Mouse (Mus musculus) heart, embryonic 13.5 days (tissue): ENCODE data around the gene Gm10097. TPM values are rescaled to one million over a fixed set of nuclear protein-coding genes. Genes with fewer than 3 reads are reported as not detected.
A peak's percentile ranks its signal among the peaks of the same experiment; 100 is the strongest.

Experiments
- ATAC-seq: fragments of 200-750 bp; cut with Nextera tagmentation; 2 replicates; pipeline ENCODE4 v1.8.0; 2017; ENCODE audit warnings: moderate TSS enrichment; ENCODE audit not compliant: insufficient number of reproducible peaks, low FRiP score, low TSS enrichment; ENCODE audit errors: extremely low read depth
- H3K27ac ChIP-seq: fragments of 300-500 bp; sonication (generic); replicated peaks from 2 replicates; pipeline ENCODE4 v1.5.1; 2015; ENCODE audit warnings: moderate library complexity, mild to moderate bottlenecking, inconsistent platforms
- H3K27me3 ChIP-seq: fragments of 300-500 bp; sonication (generic); replicated peaks from 2 replicates; pipeline ENCODE4 v1.6.1; 2015; ENCODE audit warnings: mild to moderate bottlenecking, inconsistent platforms
- H3K36me3 ChIP-seq: fragments of 300-500 bp; sonication (generic); 2 replicates; pipeline ENCODE4 v1.6.1; 2015; ENCODE audit warnings: mild to moderate bottlenecking, inconsistent platforms
- H3K4me1 ChIP-seq: fragments of 300-500 bp; sonication (generic); 2 replicates; pipeline ENCODE4 v1.6.1; 2015; ENCODE audit warnings: inconsistent platforms
- H3K4me2 ChIP-seq: fragments of 300-500 bp; sonication (generic); 2 replicates; pipeline ENCODE4 v1.6.1; 2015; ENCODE audit warnings: inconsistent platforms, mild to moderate bottlenecking, moderate library complexity
- H3K4me3 ChIP-seq: fragments of 300-500 bp; sonication (generic); 2 replicates; pipeline ENCODE4 v1.5.1; 2015; ENCODE audit warnings: moderate library complexity, mild to moderate bottlenecking, inconsistent platforms
- H3K9ac ChIP-seq: fragments of 300-500 bp; sonication (generic); 2 replicates; pipeline ENCODE4 v1.6.1; 2015; ENCODE audit warnings: inconsistent platforms, mild to moderate bottlenecking, moderate library complexity
- H3K9me3 ChIP-seq: fragments of 300-500 bp; sonication (generic); 2 replicates; pipeline ENCODE4 v1.6.1; 2016; ENCODE audit warnings: inconsistent platforms
- WGBS: fragments of 180-500 bp; shearing (Covaris S2); methylation state at CpG from one replicate; pipeline ENCODE4 v1.1.7; 2015; ENCODE audit warnings: mixed read lengths; 5-methylcytosine and 5-hydroxymethylcytosine counted together
- polyA plus RNA-seq: library from polyadenylated mRNA; unstranded; fragments of >200 nt; fragmentation: Nextera tagmentation; extraction: Ambion mirVana; gene quantifications from 2 replicates; pipeline ENCODE4 v1.2.1, GENCODE M21; 2015

Gm10097 gene
- polyA plus RNA-seq, 1 experiment from 2014 or later, result 0.53 TPM

DNA sequence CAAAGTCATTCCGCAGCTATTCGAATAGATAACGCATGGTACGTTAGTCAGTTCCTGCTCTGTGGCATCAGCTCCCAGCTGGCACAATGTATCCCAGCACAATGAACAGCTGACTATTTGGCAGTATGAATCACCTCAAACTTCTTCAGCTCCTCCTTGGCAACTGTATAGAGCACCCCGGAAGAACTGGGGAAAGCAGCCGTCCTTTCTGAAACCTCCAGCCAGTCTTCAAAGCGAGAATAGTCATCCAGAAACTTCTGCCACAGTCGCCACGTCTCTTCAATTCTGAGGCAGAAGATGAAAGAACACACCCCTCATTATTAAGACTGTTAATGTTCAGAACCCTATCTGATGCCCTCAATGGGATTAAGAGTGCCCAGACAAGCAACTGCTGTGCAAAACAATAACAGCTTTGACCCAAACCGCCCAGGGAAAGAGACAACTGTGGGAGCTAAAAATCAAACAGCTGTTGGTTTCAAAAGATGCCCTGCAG lies 12.7 kb upstream of the Gm10097 start:
- no peaks in the 10 kb centered on the region for H3K9me3 ChIP-seq
- no peak overlapping the region for H3K27ac ChIP-seq
- 85% methylated on average over 10 of the region's 10 CpGs for WGBS
- no peaks in the 10 kb centered on the region for H3K27me3 ChIP-seq
- H3K9ac ChIP-seq, result no peak overlapping the region
- H3K36me3 ChIP-seq, result peaks cover 66% of the 10 kb centered on the region
- no peak for ATAC-seq
- H3K4me2 ChIP-seq, result no peak overlapping the region
- H3K4me3 ChIP-seq, result no peak overlapping the region
- H3K4me1 ChIP-seq, result peaks cover 25% of the 10 kb centered on the region

- Histone ChIP-seq H3K4me2 (no peak overlapping the region), H3K4me1 (peaks cover 25% of the 10 kb centered on the region), H3K9ac (no peak overlapping the region), H3K27me3 (no peaks in the 10 kb centered on the region), H3K4me3 (no peak overlapping the region), H3K36me3 (peaks cover 62% of the 10 kb centered on the region), H3K9me3 (no peaks in the 10 kb centered on the region), H3K27ac (no peak overlapping the region)
- WGBS, result 74% methylated on average over 3 of the region's 3 CpGs
- ATAC-seq, result no peak
Measured at GRCm38 (mm10) chr10:5056940-5057339, 12.1 kb upstream of the Gm10097 start.

GRCm38 (mm10) chr10:5057661-5058060 lies 11.3 kb upstream of the Gm10097 start:
- no peak overlapping the region for H3K9ac ChIP-seq
- no peak overlapping the region for H3K4me3 ChIP-seq
- no peak overlapping the region for H3K4me2 ChIP-seq
- H3K9me3 ChIP-seq, result no peaks in the 10 kb centered on the region
- no peaks in the 10 kb centered on the region for H3K27me3 ChIP-seq
- H3K4me1 ChIP-seq, result peaks cover 25% of the 10 kb centered on the region
- ATAC-seq, result no peak
- WGBS, result 88% methylated on average over 15 of the region's 15 CpGs
- peak overlapping the region; percentile 54 for H3K27ac ChIP-seq
- peaks cover 55% of the 10 kb centered on the region for H3K36me3 ChIP-seq

GRCm38 (mm10) chr10:5058876-5059275 lies 10.1 kb upstream of the Gm10097 start:
- H3K9me3 ChIP-seq, result no peaks in the 10 kb centered on the region
- H3K27ac ChIP-seq, result peak overlapping the region; percentile 83
- no peak overlapping the region for H3K9ac ChIP-seq
- 13% methylated on average over 2 of the region's 2 CpGs for WGBS
- H3K4me3 ChIP-seq, result no peak overlapping the region
- no peak for ATAC-seq
- H3K4me1 ChIP-seq, result peaks cover 32% of the 10 kb centered on the region
- H3K4me2 ChIP-seq, result peak overlapping the region; percentile 28; the same call in 1 of the 2 replicates
- peaks cover 46% of the 10 kb centered on the region for H3K36me3 ChIP-seq
- no peaks in the 10 kb centered on the region for H3K27me3 ChIP-seq

DNA sequence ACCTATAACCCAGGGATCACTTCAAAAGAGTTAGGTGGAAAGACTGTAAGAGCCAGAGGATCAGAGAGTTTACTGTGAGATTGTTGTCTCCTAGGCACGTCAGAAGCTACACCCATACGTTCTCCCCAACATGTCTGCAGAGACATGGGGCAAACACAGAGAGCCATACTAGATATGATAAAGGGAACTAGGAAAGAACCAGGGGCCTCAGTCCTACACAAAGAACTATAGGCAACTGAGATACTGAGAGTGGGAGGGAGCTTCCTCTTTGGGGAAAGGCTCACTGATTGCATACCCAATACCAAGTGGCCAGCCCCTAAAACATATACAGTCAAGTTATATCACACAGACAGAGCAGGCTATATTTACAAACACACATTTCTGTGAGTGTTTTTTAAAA lies 9.0 kb upstream of the Gm10097 start:
- Histone ChIP-seq H3K4me3 (no peak overlapping the region), H3K4me2 (no peak overlapping the region), H3K27me3 (no peaks in the 10 kb centered on the region), H3K27ac (peak overlapping the region; percentile 83), H3K9ac (no peak overlapping the region), H3K36me3 (peaks cover 35% of the 10 kb centered on the region), H3K9me3 (no peaks in the 10 kb centered on the region), H3K4me1 (peaks cover 32% of the 10 kb centered on the region)
- 39% methylated on average over 2 of the region's 2 CpGs for WGBS
- ATAC-seq, result no peak

DNA sequence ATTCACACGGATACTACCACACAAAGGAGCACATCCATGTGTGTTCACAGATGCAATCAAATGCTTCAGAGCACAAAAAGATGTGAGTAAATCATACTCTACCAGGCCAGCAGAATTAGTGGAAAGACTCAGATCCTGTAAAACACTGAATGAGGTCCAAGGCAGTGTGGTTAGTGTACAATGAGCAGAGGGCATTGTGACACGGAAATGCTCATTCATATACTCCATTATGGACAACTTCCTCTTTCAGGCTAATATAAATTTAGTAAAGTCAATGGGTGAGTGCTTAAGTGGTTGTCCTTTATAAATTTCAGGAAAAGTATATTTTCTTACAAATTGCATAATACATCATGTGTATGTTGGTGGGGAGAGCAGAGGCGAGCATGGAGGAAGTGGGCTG lies 1.9 kb upstream of the Gm10097 start:
- peaks cover 13% of the 10 kb centered on the region for H3K4me1 ChIP-seq
- ATAC-seq, result no peak
- peak overlapping the region; percentile 43; the same call in 1 of the 2 replicates for H3K4me3 ChIP-seq
- peaks cover 21% of the 10 kb centered on the region for H3K36me3 ChIP-seq
- no peaks in the 10 kb centered on the region for H3K27me3 ChIP-seq
- H3K9ac ChIP-seq, result no peak overlapping the region
- no peaks in the 10 kb centered on the region for H3K9me3 ChIP-seq
- WGBS, result 80% methylated on average over 3 of the region's 3 CpGs
- H3K27ac ChIP-seq, result no peak overlapping the region
- peak overlapping the region; percentile 63 for H3K4me2 ChIP-seq

DNA sequence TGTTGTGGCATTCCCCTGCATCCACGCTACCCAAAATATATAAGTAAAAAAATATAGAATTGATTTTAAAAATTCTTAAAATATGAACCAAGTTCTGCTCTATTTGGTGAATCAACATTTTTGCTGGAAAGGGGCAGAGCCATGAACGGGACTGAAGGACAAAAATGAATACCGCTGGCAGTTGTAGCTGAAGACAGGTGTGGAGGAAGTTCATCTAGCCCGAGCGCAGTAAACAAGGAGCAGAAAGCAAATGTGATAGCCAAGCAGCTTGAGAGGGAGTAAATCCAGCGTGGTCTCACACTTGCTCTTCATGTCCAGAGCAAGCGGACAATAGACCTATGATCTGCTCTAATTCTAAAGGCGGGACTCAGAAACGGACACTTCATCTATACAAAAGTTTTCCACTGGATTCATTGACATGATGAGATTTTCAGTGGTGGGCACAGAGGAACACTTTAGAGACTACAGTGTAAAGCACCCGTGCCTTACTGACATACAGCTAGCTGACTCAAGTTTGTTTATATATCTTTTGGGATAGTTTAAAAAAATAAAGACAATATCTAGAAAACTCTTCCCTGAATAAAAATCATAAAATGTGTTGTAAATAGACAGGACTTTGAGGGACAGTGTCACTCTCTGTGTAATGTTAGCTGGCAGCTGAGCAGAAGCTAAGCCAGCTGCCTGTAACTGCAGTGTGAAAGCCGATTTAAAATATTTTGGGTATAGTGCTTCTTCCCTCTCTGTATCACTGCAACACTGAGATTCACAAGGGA lies 1.4 kb downstream of the Gm10097 start:
- peak overlapping the region; percentile 63 for H3K4me2 ChIP-seq
- peaks cover 43% of the 10 kb centered on the region for H3K36me3 ChIP-seq
- peaks cover 5% of the 10 kb centered on the region for H3K4me1 ChIP-seq
- peak overlapping the region; percentile 67; the same call in 1 of the 2 replicates for H3K9ac ChIP-seq
- peak overlapping the region; percentile 94 for H3K27ac ChIP-seq
- H3K27me3 ChIP-seq, result no peaks in the 10 kb centered on the region
- WGBS, result 85% methylated on average over 11 of the region's 11 CpGs
- no peak for ATAC-seq
- H3K4me3 ChIP-seq, result peak overlapping the region; percentile 13; the same call in 1 of the 2 replicates
- H3K9me3 ChIP-seq, result no peaks in the 10 kb centered on the region

GRCm38 (mm10) chr10:5070941-5071231 lies 1.9 kb downstream of the Gm10097 start:
- no peak for ATAC-seq
- no peak overlapping the region for H3K9ac ChIP-seq
- no peaks in the 10 kb centered on the region for H3K27me3 ChIP-seq
- H3K4me3 ChIP-seq, result no peak overlapping the region
- WGBS, result 83% methylated on average over 3 of the region's 3 CpGs
- H3K36me3 ChIP-seq, result peaks cover 48% of the 10 kb centered on the region
- H3K4me1 ChIP-seq, result peaks cover 5% of the 10 kb centered on the region
- H3K4me2 ChIP-seq, result peak overlapping the region; percentile 63
- no peak overlapping the region for H3K27ac ChIP-seq
- H3K9me3 ChIP-seq, result no peaks in the 10 kb centered on the region

DNA sequence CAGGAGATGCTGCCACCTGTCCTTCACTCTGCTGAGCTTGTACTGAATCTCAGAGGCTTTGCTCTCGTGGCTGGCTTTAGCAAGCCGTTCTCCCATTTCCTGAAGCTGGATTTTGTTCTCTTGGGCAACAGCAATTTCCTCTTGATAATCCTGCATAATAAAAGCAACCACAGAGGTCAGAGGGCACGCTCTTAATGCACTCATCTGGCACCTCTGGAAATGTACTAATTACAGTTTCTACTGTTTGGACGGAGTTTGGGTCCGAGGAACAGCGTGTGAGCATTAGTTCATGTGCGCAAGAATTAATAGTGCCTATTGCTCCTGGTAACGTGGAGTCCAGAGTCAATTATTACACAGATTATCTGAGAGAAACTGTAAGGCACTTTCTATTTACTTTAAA lies 3.1 kb downstream of the Gm10097 start:
- H3K36me3 ChIP-seq, result peaks cover 51% of the 10 kb centered on the region
- H3K9me3 ChIP-seq, result no peaks in the 10 kb centered on the region
- H3K4me1 ChIP-seq, result peaks cover 5% of the 10 kb centered on the region
- 79% methylated on average over 8 of the region's 8 CpGs for WGBS
- H3K9ac ChIP-seq, result no peak overlapping the region
- H3K27ac ChIP-seq, result no peak overlapping the region
- no peak overlapping the region for H3K4me2 ChIP-seq
- no peak for ATAC-seq
- H3K27me3 ChIP-seq, result no peaks in the 10 kb centered on the region
- no peak overlapping the region for H3K4me3 ChIP-seq

GRCm38 (mm10) chr10:5075724-5076123 lies 6.7 kb downstream of the Gm10097 start:
- H3K4me2 ChIP-seq, result no peak overlapping the region
- peaks cover 55% of the 10 kb centered on the region for H3K36me3 ChIP-seq
- WGBS, result 77% methylated on average over 7 of the region's 7 CpGs
- no peaks in the 10 kb centered on the region for H3K27me3 ChIP-seq
- H3K9me3 ChIP-seq, result no peaks in the 10 kb centered on the region
- ATAC-seq, result no peak
- no peak overlapping the region for H3K4me3 ChIP-seq
- H3K4me1 ChIP-seq, result peaks cover 11% of the 10 kb centered on the region
- H3K9ac ChIP-seq, result no peak overlapping the region
- H3K27ac ChIP-seq, result no peak overlapping the region

DNA sequence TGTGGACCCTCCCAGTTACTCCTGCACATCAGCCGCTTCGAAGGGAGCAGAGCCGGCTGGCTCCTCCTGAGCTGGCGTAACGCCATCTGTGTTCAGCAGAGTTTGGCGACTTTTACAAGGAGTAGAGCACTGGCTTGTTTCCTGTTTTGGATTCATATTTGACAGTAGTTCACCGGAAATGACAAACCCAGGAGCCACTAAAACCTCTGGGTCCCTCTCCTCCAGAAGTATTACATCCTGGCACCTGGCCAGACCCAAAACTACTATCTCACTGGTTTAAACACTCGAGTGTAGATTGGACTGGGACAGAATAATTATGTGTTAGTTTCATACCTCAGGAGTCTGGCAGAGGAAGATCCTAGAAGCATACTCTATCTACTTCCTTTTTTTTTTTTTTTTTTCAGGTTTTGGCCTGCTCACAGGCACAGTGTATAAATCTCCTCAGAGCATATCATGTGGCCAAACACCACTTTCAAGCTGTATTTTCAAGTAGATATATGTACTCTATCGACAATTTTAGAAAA lies 11.0 kb downstream of the Gm10097 start:
- Histone ChIP-seq H3K9ac (no peak overlapping the region), H3K4me1 (peaks cover 8% of the 10 kb centered on the region), H3K9me3 (no peaks in the 10 kb centered on the region), H3K36me3 (peaks cover 36% of the 10 kb centered on the region), H3K4me3 (no peak overlapping the region), H3K4me2 (no peak overlapping the region), H3K27ac (peak overlapping the region; percentile 33; the same call in 1 of the 2 replicates), H3K27me3 (no peaks in the 10 kb centered on the region)
- no peak; the same call in 1 of the 2 replicates for ATAC-seq
- WGBS, result 44% methylated on average over 9 of the region's 9 CpGs

DNA sequence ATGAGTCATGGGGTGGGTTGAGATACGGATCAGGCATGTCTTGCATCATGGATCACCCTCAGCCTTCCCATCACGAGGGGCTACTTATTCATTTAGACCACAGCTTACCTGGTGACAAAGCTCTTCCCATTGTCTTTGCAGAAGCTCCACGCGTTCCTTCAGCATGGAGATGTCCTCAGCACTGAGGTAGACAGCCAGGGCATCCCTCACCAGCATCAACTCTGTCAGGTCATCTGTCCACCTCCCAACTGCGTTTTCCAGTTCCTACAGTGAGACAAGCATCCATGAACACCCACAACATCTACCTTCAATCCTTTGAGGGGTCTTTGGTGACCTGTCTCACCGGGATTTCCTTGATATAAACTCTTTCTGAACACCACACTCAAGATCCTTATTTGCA lies 14.7 kb downstream of the Gm10097 start:
- H3K27ac ChIP-seq, result no peak overlapping the region
- H3K4me2 ChIP-seq, result no peak overlapping the region
- H3K4me1 ChIP-seq, result peaks cover 8% of the 10 kb centered on the region
- H3K4me3 ChIP-seq, result no peak overlapping the region
- H3K9me3 ChIP-seq, result no peaks in the 10 kb centered on the region
- 78% methylated on average over 6 of the region's 6 CpGs for WGBS
- H3K9ac ChIP-seq, result no peak overlapping the region
- no peaks in the 10 kb centered on the region for H3K27me3 ChIP-seq
- ATAC-seq, result no peak
- H3K36me3 ChIP-seq, result peaks cover 42% of the 10 kb centered on the region
